Mouse (Mus musculus) embryonic facial prominence, embryonic 12.5 days (tissue): ENCODE measurements around the gene Pcsk1n. TPM values are rescaled to one million over a fixed set of nuclear protein-coding genes. Genes with fewer than 3 reads are reported as not detected.
"Not testable (repeated sequence)": the region's sequence is repeated elsewhere in the genome, so short reads cannot be mapped to it uniquely, and the experiment has no call there.

Experiments used
- ATAC-seq: fragments of 200-750 bp; cut with Nextera tagmentation; 2 replicates; pipeline ENCODE4 v1.8.0; 2017; ENCODE audit not compliant: insufficient number of reproducible peaks, insufficient read depth, low FRiP score, low TSS enrichment
- H3K27ac ChIP-seq: fragments of 300-500 bp; sonication (generic); 2 replicates; pipeline ENCODE4 v1.5.1; 2016; ENCODE audit warnings: mild to moderate bottlenecking
- H3K27me3 ChIP-seq: fragments of 300-500 bp; sonication (generic); 2 replicates; pipeline ENCODE4 v1.6.1; 2016; ENCODE audit warnings: mild to moderate bottlenecking, moderate library complexity
- H3K36me3 ChIP-seq: fragments of 300-500 bp; sonication (generic); 2 replicates; pipeline ENCODE4 v1.6.1; 2016; ENCODE audit warnings: mild to moderate bottlenecking
- H3K4me1 ChIP-seq: fragments of 300-500 bp; sonication (generic); 2 replicates; pipeline ENCODE4 v1.6.1; 2016
- H3K4me2 ChIP-seq: fragments of 300-500 bp; sonication (generic); replicated peaks from 2 replicates; pipeline ENCODE4 v1.6.1; 2016; ENCODE audit warnings: mild to moderate bottlenecking, moderate library complexity
- H3K4me3 ChIP-seq: fragments of 300-500 bp; sonication (generic); 2 replicates; pipeline ENCODE4 v1.5.1; 2016; ENCODE audit warnings: mild to moderate bottlenecking
- H3K9ac ChIP-seq: fragments of 300-500 bp; sonication (generic); 2 replicates; pipeline ENCODE4 v1.6.1; 2016; ENCODE audit warnings: mild to moderate bottlenecking, moderate library complexity
- H3K9me3 ChIP-seq: fragments of 300-500 bp; sonication (generic); 2 replicates; pipeline ENCODE4 v1.6.1; 2016; ENCODE audit warnings: mild to moderate bottlenecking, moderate library complexity
- WGBS: fragments of 180-500 bp; shearing (Covaris S2); methylation state at CpG from one replicate; pipeline ENCODE4 v1.1.7; 2016; 5-methylcytosine and 5-hydroxymethylcytosine counted together
- polyA plus RNA-seq: library from polyadenylated mRNA; unstranded; fragments of >200 nt; fragmentation: Nextera tagmentation; extraction: Ambion mirVana; gene quantifications from 2 replicates; pipeline ENCODE4 v1.2.1, GENCODE M21; 2016

The Pcsk1n gene
- polyA plus RNA-seq, 1 experiment from 2014 or later = 7.1 TPM

- 90% methylated on average over 4 of the region's 4 CpGs for WGBS
- H3K4me3 ChIP-seq, H3K27ac ChIP-seq, H3K27me3 ChIP-seq, H3K4me2 ChIP-seq, H3K36me3 ChIP-seq, ATAC-seq, H3K4me1 ChIP-seq, H3K9ac ChIP-seq, H3K9me3 ChIP-seq: not testable (repeated sequence)
Measured at GRCm38 (mm10) chrX:7909242-7909641, 10.4 kb upstream of the Pcsk1n start, which contains the start of gene Gm10490. TSS of gene Gm10490 (plus strand) at chrX:7909542.

DNA sequence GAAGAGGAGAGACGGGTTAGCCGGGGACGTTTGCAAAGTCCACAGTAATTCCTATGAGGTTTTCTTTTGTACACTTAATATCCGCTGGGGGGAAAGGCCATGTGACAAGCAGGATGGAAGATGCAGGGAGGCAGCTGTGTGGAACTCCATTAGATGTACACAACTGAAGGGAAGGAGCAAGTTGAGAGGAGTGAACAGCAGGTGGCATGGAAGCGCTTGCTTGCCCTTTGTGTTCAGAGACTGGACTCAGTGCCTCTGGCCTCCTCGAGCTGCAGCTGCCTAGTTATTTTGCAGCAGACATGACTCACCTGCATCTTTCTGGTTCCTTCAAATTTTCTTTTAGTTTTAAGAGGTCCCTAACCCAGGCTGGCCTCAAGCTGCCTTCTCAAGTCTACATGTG is 9.1 kb upstream of the Pcsk1n start:
- Histone ChIP-seq H3K27me3 (no peaks in the 10 kb centered on the region), H3K9ac (no peak overlapping the region), H3K4me3 (no peak overlapping the region), H3K27ac (no peak overlapping the region), H3K4me1 (no peaks in the 10 kb centered on the region), H3K9me3 (no peaks in the 10 kb centered on the region), H3K36me3 (peaks cover 4% of the 10 kb centered on the region), H3K4me2 (no peak overlapping the region)
- 49% methylated on average over 6 of the region's 6 CpGs for WGBS
- ATAC-seq = no peak

DNA sequence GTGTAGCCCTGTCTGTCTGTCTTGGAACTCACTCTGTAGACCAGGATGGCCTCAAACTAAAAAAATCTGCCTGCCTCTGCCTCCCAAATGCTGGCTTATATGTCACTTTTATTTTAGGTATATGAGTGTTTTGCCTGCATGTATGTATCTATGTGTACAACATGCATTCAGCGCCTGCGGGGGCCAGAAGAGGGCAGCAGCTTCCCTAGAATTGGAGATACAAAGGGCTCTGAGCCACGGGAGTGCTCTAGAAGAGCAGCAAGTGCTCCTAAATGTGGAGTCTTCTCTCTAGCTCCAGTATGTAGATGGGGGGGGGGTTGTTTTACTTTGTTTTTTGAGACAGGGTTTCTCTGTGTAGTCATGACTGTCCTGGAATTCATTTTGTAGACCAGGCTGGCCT is 4.0 kb upstream of the Pcsk1n start:
- H3K9ac ChIP-seq, H3K4me2 ChIP-seq, H3K9me3 ChIP-seq, ATAC-seq, H3K27ac ChIP-seq, H3K4me1 ChIP-seq, H3K4me3 ChIP-seq, H3K36me3 ChIP-seq: not testable (repeated sequence)
- WGBS = 22% methylated on average over 3 of the region's 3 CpGs
- H3K27me3 ChIP-seq = peaks cover 17% of the 10 kb centered on the region

GRCm38 (mm10) chrX:7917960-7918359 is 1.7 kb upstream of the Pcsk1n start:
- not testable (repeated sequence) for H3K9ac ChIP-seq, H3K36me3 ChIP-seq, H3K4me1 ChIP-seq, ATAC-seq, H3K4me3 ChIP-seq, H3K27ac ChIP-seq, H3K4me2 ChIP-seq, H3K9me3 ChIP-seq
- peaks cover 38% of the 10 kb centered on the region for H3K27me3 ChIP-seq
- 70% methylated on average over 6 of the region's 6 CpGs for WGBS

GRCm38 (mm10) chrX:7922032-7922431 is 2.4 kb downstream of the Pcsk1n start:
- Histone ChIP-seq H3K36me3 (no peaks in the 10 kb centered on the region), H3K27ac (no peak overlapping the region), H3K9ac (no peak overlapping the region), H3K4me1 (no peaks in the 10 kb centered on the region), H3K4me3 (peak overlapping the region; percentile 21), H3K27me3 (peaks cover 64% of the 10 kb centered on the region), H3K4me2 (peak overlapping the region; percentile 36), H3K9me3 (no peaks in the 10 kb centered on the region)
- no peak for ATAC-seq
- WGBS = 15% methylated on average over 48 of the region's 48 CpGs

GRCm38 (mm10) chrX:7926266-7926665 is 6.6 kb downstream of the Pcsk1n start:
- no peaks in the 10 kb centered on the region for H3K4me1 ChIP-seq
- H3K27ac ChIP-seq = no peak overlapping the region
- no peak for ATAC-seq
- WGBS = 75% methylated on average over 6 of the region's 6 CpGs
- no peak overlapping the region for H3K4me3 ChIP-seq
- H3K27me3 ChIP-seq = peaks cover 59% of the 10 kb centered on the region
- no peak overlapping the region for H3K4me2 ChIP-seq
- H3K9ac ChIP-seq = no peak overlapping the region
- peaks cover 3% of the 10 kb centered on the region; the same call in 1 of the 2 replicates for H3K9me3 ChIP-seq
- H3K36me3 ChIP-seq = peaks cover 8% of the 10 kb centered on the region; the same call in 1 of the 2 replicates

DNA sequence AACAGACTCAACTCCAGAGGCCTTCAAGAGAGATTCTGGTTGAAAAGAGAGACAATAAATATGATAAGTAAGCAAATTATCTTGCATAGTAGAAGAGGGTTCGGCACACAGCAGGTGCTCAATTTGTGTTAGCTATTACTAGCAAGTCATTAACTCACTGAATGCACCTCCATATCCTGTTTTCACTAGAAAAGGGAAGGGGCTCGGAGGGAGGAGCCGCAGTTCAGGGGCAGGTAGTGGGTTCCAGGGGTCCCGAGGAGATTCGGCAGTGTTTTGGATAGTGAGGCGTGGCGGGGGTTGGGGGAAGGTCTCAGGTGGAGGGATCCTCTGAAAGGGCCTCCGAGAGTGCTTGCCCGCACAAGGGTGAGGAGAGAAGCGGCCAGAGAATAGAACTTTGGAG is 7.5 kb downstream of the Pcsk1n start:
- Histone ChIP-seq H3K9me3 (peaks cover 3% of the 10 kb centered on the region; the same call in 1 of the 2 replicates), H3K9ac (no peak overlapping the region), H3K4me3 (no peak overlapping the region), H3K27ac (no peak overlapping the region), H3K4me1 (no peaks in the 10 kb centered on the region), H3K4me2 (no peak overlapping the region), H3K27me3 (peaks cover 52% of the 10 kb centered on the region), H3K36me3 (peaks cover 12% of the 10 kb centered on the region; the same call in 1 of the 2 replicates)
- ATAC-seq = no peak
- WGBS = 37% methylated on average over 10 of the region's 10 CpGs

- ATAC-seq = no peak
- WGBS = 17% methylated on average over 19 of the region's 19 CpGs
Measured at GRCm38 (mm10) chrX:7928270-7928790, 8.7 kb downstream of the Pcsk1n start, which contains the start of gene Eras. TSS of gene Eras (minus strand) at chrX:7928607.

DNA sequence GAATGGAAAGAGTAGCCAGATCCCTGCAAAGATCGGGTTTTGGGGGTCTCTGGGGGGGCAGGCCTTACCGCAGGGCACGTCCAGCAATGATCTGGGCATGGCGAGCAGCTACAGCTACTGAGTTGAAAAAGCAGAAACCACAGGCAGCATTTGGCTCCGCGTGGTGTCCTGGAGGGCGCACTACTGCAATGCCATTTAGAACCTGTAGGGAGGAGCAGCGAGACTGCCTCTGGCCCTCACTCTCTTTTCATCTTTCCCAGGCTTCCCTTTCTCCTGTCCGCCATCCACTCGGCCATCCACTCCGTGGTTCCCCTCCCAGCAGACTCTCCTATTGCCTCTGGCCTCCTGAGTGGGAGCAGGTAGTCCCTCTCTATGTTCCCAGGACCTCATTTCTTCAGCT is 17.3 kb downstream of the Pcsk1n start:
- peaks cover 40% of the 10 kb centered on the region for H3K36me3 ChIP-seq

More at GRCm38 (mm10) chrX:7928270-7928790, 8.7 kb downstream of the Pcsk1n start, which contains the start of gene Eras:
- Histone ChIP-seq H3K36me3 (peaks cover 16% of the 10 kb centered on the region; the same call in 1 of the 2 replicates), H3K4me1 (no peaks in the 10 kb centered on the region), H3K9ac (no peak within 1 kb of the TSS), H3K27ac (no peak within 1 kb of the TSS), H3K27me3 (peaks cover 40% of the 10 kb centered on the region), H3K4me2 (no peak within 1 kb of the TSS), H3K4me3 (no peak within 1 kb of the TSS), H3K9me3 (peaks cover 3% of the 10 kb centered on the region; the same call in 1 of the 2 replicates)

DNA sequence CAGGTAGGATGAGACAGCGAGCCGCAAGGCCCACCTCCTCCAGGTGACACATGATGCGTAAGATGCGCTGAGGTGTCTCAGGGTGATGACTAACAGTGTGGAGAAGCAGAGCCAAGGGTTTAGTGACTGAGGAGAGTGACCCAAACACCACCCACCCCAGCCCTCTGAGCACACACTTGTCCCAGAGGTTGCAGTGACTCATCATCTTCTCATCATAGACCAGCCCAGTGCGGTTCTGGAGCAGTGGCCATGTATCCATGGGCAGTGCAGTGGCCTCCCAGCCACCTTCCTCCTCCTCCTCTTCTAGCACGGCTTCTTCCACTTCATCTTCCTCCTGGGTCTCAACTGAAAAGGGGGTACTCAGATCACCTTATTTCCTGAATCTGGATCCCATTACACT is 18.0 kb downstream of the Pcsk1n start:
- ATAC-seq = no peak
- H3K4me3 ChIP-seq = no peak overlapping the region
- H3K9me3 ChIP-seq = no peaks in the 10 kb centered on the region
- H3K9ac ChIP-seq = no peak overlapping the region
- H3K27me3 ChIP-seq = no peaks in the 10 kb centered on the region
- no peak overlapping the region for H3K27ac ChIP-seq
- H3K4me2 ChIP-seq = no peak overlapping the region
- H3K4me1 ChIP-seq = no peaks in the 10 kb centered on the region
- 86% methylated on average over 6 of the region's 6 CpGs for WGBS
- H3K36me3 ChIP-seq = peaks cover 42% of the 10 kb centered on the region

More for the DNA sequence above, 17.3 kb downstream of the Pcsk1n start:
- Histone ChIP-seq H3K4me3 (no peak overlapping the region), H3K27me3 (no peaks in the 10 kb centered on the region), H3K4me2 (no peak overlapping the region), H3K9me3 (no peaks in the 10 kb centered on the region), H3K4me1 (no peaks in the 10 kb centered on the region), H3K27ac (no peak overlapping the region), H3K9ac (no peak overlapping the region)
- ATAC-seq = no peak
- 54% methylated on average over 11 of the region's 11 CpGs for WGBS

GRCm38 (mm10) chrX:7945618-7946017 is 26.0 kb downstream of the Pcsk1n start:
- no peak overlapping the region for H3K9ac ChIP-seq
- no peak overlapping the region for H3K4me2 ChIP-seq
- H3K4me1 ChIP-seq = peaks cover 3% of the 10 kb centered on the region; the same call in 1 of the 2 replicates

GRCm38 (mm10) chrX:7947108-7947899 is 27.7 kb downstream of the Pcsk1n start, which contains the start of gene Hdac6:
TSS of gene Hdac6 (minus strand) at chrX:7947889.
- WGBS = 15% methylated on average over 36 of the region's 37 CpGs
- Histone ChIP-seq H3K4me2 (peak within 1 kb of the TSS; percentile 54), H3K9me3 (no peaks in the 10 kb centered on the region), H3K27me3 (no peaks in the 10 kb centered on the region), H3K9ac (peak within 1 kb of the TSS; percentile 52), H3K4me1 (peaks cover 3% of the 10 kb centered on the region; the same call in 1 of the 2 replicates), H3K27ac (0 out of 2 replicates have a peak within 1 kb of the TSS, but pooled peaks have one; percentile 8), H3K4me3 (peak within 1 kb of the TSS; percentile 40), H3K36me3 (0 out of 2 replicates have a peak, but pooled peaks cover 4% of the 10 kb centered on the region)
- peak; percentile 44 for ATAC-seq

More at GRCm38 (mm10) chrX:7945618-7946017, 26.0 kb downstream of the Pcsk1n start:
- Histone ChIP-seq H3K27me3 (no peaks in the 10 kb centered on the region), H3K36me3 (peaks cover 10% of the 10 kb centered on the region; the same call in 1 of the 2 replicates), H3K27ac (no peak overlapping the region), H3K4me3 (no peak overlapping the region), H3K9me3 (no peaks in the 10 kb centered on the region)
- WGBS = 71% methylated on average over 8 of the region's 8 CpGs
- no peak for ATAC-seq
